Mouse (Mus musculus) cerebellum, adult 2 months (tissue): ENCODE results near the gene Inpp4b.

Source experiments
- CTCF ChIP-seq: fragments of 200-500 bp; IDR thresholded peaks from 2 replicates; pipeline ENCODE4 v1.5.1; 2011; ENCODE audit warnings: low read depth, mild to moderate bottlenecking, control low read depth, low read length, moderate library complexity, borderline replicate concordance; ENCODE audit not compliant: insufficient read depth
- POLR2A ChIP-seq: fragments of 200-500 bp; IDR thresholded peaks from 2 replicates; pipeline ENCODE4 v1.6.1; 2011; ENCODE audit warnings: low read length, control low read depth, borderline replicate concordance; ENCODE audit not compliant: insufficient read depth

DNA sequence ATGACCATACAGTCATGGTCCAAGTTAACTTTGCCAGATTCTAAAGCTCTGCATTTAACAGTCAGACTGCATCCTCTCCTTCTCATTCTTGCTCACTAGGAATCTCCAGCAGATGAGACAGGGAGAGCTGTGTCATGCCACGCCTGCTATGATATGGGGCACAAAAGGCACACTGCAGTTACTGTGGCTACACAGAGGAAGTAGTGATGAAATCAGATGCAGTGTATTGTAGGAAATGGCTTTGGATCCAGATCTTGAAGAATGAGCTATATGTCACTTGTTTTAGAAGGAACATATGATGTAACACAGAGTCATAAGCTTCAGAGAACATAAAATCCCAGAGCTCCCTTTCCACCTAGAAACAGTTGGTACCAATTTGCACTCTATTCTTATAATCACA, 408.8 kb downstream of the Inpp4b start:
- TF ChIP-seq CTCF: no peak
- TF ChIP-seq POLR2A: no peak
